Mouse (Mus musculus): ENCODE results near the gene Txn2. TPM values are rescaled to one million over a fixed set of nuclear protein-coding genes. Genes with fewer than 3 reads are reported as not detected.

Gene Txn2
- polyA plus RNA-seq, 1 experiment from 2014 or later = 245 TPM

GRCm38 (mm10) chr15:77965117-77965528 lies 36.3 kb upstream of the Txn2 start:
- no peak overlapping the region for H3K4me3 ChIP-seq (replicated peaks; ENCODE audit: low read depth, low read length)
- no peak overlapping the region for H3K4me2 ChIP-seq (ENCODE audit: low read length)
- TF ChIP-seq CTCF (IDR thresholded peaks at IDR 0.05; ENCODE audit: low read depth) = no peak
- H3K27me3 ChIP-seq (ENCODE audit: insufficient read depth, low read length) = no peaks in the 10 kb centered on the region
- ATAC-seq (replicated peaks; ENCODE audit: low FRiP score, low read depth) (no peak), DNase-seq (ENCODE audit: low spot score) (no peak)
- peaks cover 9% of the 10 kb centered on the region; the same call in 1 of the 2 replicates for H3K4me1 ChIP-seq (replicated peaks; ENCODE audit: insufficient read depth, low read length)
- peaks cover 81% of the 10 kb centered on the region for H3K36me3 ChIP-seq (ENCODE audit: insufficient read depth, low read length)
- WGBS = 85% methylated on average over 9 of the region's 9 CpGs
- no peak overlapping the region for H3K27ac ChIP-seq
- no peak overlapping the region for H3K9ac ChIP-seq (ENCODE audit: low read depth, low read length)
- no peaks in the 10 kb centered on the region for H3K9me3 ChIP-seq (replicated peaks; ENCODE audit: low read length)

GRCm38 (mm10) chr15:77962447-77962846 lies 33.6 kb upstream of the Txn2 start:
- Histone ChIP-seq H3K36me3 (ENCODE audit: insufficient read depth, low read length) (peaks cover 88% of the 10 kb centered on the region), H3K9ac (ENCODE audit: low read depth, low read length) (no peak overlapping the region), H3K4me2 (ENCODE audit: low read length) (no peak overlapping the region), H3K4me1 (replicated peaks; ENCODE audit: insufficient read depth, low read length) (no peaks in the 10 kb centered on the region), H3K27ac (no peak overlapping the region), H3K4me3 (replicated peaks; ENCODE audit: low read depth, low read length) (no peak overlapping the region), H3K27me3 (ENCODE audit: insufficient read depth, low read length) (no peaks in the 10 kb centered on the region), H3K9me3 (replicated peaks; ENCODE audit: low read length) (no peaks in the 10 kb centered on the region)
- ATAC-seq (replicated peaks; ENCODE audit: low FRiP score, low read depth) = no peak
- no peak for DNase-seq (ENCODE audit: low spot score)
- WGBS = 94% methylated on average over 5 of the region's 5 CpGs
- no peak for TF ChIP-seq CTCF (IDR thresholded peaks at IDR 0.05; ENCODE audit: low read depth)

GRCm38 (mm10) chr15:77960693-77961092 lies 31.9 kb upstream of the Txn2 start:
- no peak overlapping the region for H3K9ac ChIP-seq (ENCODE audit: low read depth, low read length)
- H3K27me3 ChIP-seq (ENCODE audit: insufficient read depth, low read length) = no peaks in the 10 kb centered on the region
- DNase-seq (ENCODE audit: low spot score) (no peak), ATAC-seq (replicated peaks; ENCODE audit: low FRiP score, low read depth) (no peak)
- WGBS = 88% methylated on average over 6 of the region's 6 CpGs
- peaks cover 7% of the 10 kb centered on the region for H3K4me1 ChIP-seq (replicated peaks; ENCODE audit: insufficient read depth, low read length)
- H3K27ac ChIP-seq = no peak overlapping the region
- no peak overlapping the region for H3K4me3 ChIP-seq (replicated peaks; ENCODE audit: low read depth, low read length)
- no peak for TF ChIP-seq CTCF (IDR thresholded peaks at IDR 0.05; ENCODE audit: low read depth)
- H3K4me2 ChIP-seq (ENCODE audit: low read length) = no peak overlapping the region
- H3K36me3 ChIP-seq (ENCODE audit: insufficient read depth, low read length) = peaks cover 72% of the 10 kb centered on the region
- no peaks in the 10 kb centered on the region for H3K9me3 ChIP-seq (replicated peaks; ENCODE audit: low read length)

- Histone ChIP-seq H3K4me1 (replicated peaks; ENCODE audit: insufficient read depth, low read length) (peaks cover 9% of the 10 kb centered on the region), H3K36me3 (ENCODE audit: insufficient read depth, low read length) (peaks cover 47% of the 10 kb centered on the region), H3K27ac (no peak overlapping the region), H3K9me3 (replicated peaks; ENCODE audit: low read length) (no peaks in the 10 kb centered on the region), H3K9ac (ENCODE audit: low read depth, low read length) (no peak overlapping the region), H3K4me3 (replicated peaks; ENCODE audit: low read depth, low read length) (no peak overlapping the region), H3K27me3 (ENCODE audit: insufficient read depth, low read length) (no peaks in the 10 kb centered on the region), H3K4me2 (ENCODE audit: low read length) (no peak overlapping the region)
- no peak for ATAC-seq (replicated peaks; ENCODE audit: low FRiP score, low read depth)
- WGBS = 61% methylated on average over 3 of the region's 3 CpGs
- TF ChIP-seq CTCF (IDR thresholded peaks at IDR 0.05; ENCODE audit: low read depth) = no peak
- DNase-seq (ENCODE audit: low spot score) = no peak
These were observed 29.3 kb upstream of the Txn2 start for GRCm38 (mm10) chr15:77958071-77958470.

GRCm38 (mm10) chr15:77957625-77958024 lies 28.8 kb upstream of the Txn2 start:
- TF ChIP-seq CTCF (IDR thresholded peaks at IDR 0.05; ENCODE audit: low read depth) = no peak
- H3K27me3 ChIP-seq (ENCODE audit: insufficient read depth, low read length) = no peaks in the 10 kb centered on the region
- H3K27ac ChIP-seq = no peak overlapping the region
- H3K4me3 ChIP-seq (replicated peaks; ENCODE audit: low read depth, low read length) = no peak overlapping the region
- DNase-seq (ENCODE audit: low spot score) (no peak), ATAC-seq (replicated peaks; ENCODE audit: low FRiP score, low read depth) (no peak)
- 43% methylated on average over 5 of the region's 5 CpGs for WGBS
- H3K4me1 ChIP-seq (replicated peaks; ENCODE audit: insufficient read depth, low read length) = peaks cover 9% of the 10 kb centered on the region
- H3K4me2 ChIP-seq (ENCODE audit: low read length) = no peak overlapping the region
- H3K36me3 ChIP-seq (ENCODE audit: insufficient read depth, low read length) = peaks cover 43% of the 10 kb centered on the region
- no peak overlapping the region for H3K9ac ChIP-seq (ENCODE audit: low read depth, low read length)
- no peaks in the 10 kb centered on the region for H3K9me3 ChIP-seq (replicated peaks; ENCODE audit: low read length)

- H3K27me3 ChIP-seq (ENCODE audit: insufficient read depth, low read length) = no peaks in the 10 kb centered on the region
- TF ChIP-seq CTCF (IDR thresholded peaks at IDR 0.05; ENCODE audit: low read depth) = peak; percentile 45
- H3K36me3 ChIP-seq (ENCODE audit: insufficient read depth, low read length) = peaks cover 31% of the 10 kb centered on the region
- under 1% methylated on average over 39 of the region's 39 CpGs for WGBS
- ATAC-seq (replicated peaks; ENCODE audit: low FRiP score, low read depth) (peak; percentile 94), DNase-seq (ENCODE audit: low spot score) (peak; percentile 86)
- H3K4me2 ChIP-seq (ENCODE audit: low read length) = peak within 1 kb of the TSS; percentile 58
- peaks cover 9% of the 10 kb centered on the region for H3K4me1 ChIP-seq (replicated peaks; ENCODE audit: insufficient read depth, low read length)
- no peaks in the 10 kb centered on the region for H3K9me3 ChIP-seq (replicated peaks; ENCODE audit: low read length)
- no peak within 1 kb of the TSS for H3K27ac ChIP-seq
- peak within 1 kb of the TSS; percentile 32 for H3K4me3 ChIP-seq (replicated peaks; ENCODE audit: low read depth, low read length)
- 0 out of 2 replicates have a peak within 1 kb of the TSS, but pooled peaks have one; percentile 18 for H3K9ac ChIP-seq (ENCODE audit: low read depth, low read length)
These were observed 27.6 kb upstream of the Txn2 start, which contains the start of gene Foxred2 for GRCm38 (mm10) chr15:77956404-77956901. Gene Foxred2 (minus strand): TSS chr15:77956722.

Data from kidney, postnatal 0 days (tissue).